18 mouse cellular contexts compared by ENCODE assay signal in the genomic region with DNA sequence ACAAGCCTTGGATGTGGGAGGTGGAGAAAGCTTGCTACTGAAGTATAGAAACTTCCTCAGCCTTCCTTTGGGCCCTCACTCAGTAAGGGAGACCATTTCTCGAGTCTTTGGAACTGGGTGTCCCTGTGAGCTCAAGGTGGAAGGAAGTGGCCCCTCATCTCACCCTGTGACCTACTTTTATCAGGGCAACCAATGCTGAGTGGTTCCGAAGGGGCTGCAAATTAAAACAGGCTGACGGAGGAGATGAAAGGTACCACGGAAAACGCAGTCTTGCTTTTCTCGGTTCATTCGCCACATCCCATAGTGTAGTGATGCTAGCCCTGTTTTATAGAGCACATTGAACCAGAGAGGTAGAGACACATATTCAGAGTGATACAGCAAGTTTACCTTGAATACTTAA.
DNase-seq lines count a peak whose midpoint lies in the region; ATAC-seq and TF ChIP-seq lines count a peak whose summit lies in the region.
"Had no signal": no experiment of that assay in that cellular context is flagged by ENCODE, and none has a peak within 500 bp of the region (broad histone marks: within the 10 kb centered on the region; RNA-seq: fewer than 3 reads in every experiment).

No protein-coding gene starts in this region.

- H3K27ac ChIP-seq in stomach, embryonic 16.5 days (ENCODE audit: low read length): no peak overlapping the region
- H3K27ac ChIP-seq in stomach, postnatal 0 days (replicated peaks): no peak overlapping the region
- H3K27ac ChIP-seq: heart, embryonic 10.5 days; hindbrain, embryonic 13.5 days had no signal

- WGBS in stomach, embryonic 16.5 days: 82% methylated on average over 7 of the region's 7 CpGs
- 85% methylated on average over 7 of the region's 7 CpGs for WGBS in stomach, postnatal 0 days

- no peak for TF ChIP-seq EP300 in stomach, postnatal 0 days (optimal IDR thresholded peaks at IDR 0.05)

- no peak for TF ChIP-seq CTCF in stomach, postnatal 0 days (IDR thresholded peaks at IDR 0.05; ENCODE audit: low read depth)

- DNase-seq in stomach, postnatal 0 days (ENCODE audit: low spot score): no peak
- DNase-seq in thymus, postnatal 0 days (ENCODE audit: low spot score): peak; percentile 78
- DNase-seq in thymus, postnatal 36 days: peak; percentile 13 to 28
- no peak for DNase-seq in right cerebral cortex, adult 18-20 months
- DNase-seq: adrenal gland, adult 2 months; adrenal gland, postnatal 36 days; cerebellum, adult 2 months; cerebellum, postnatal 10 days; gastrocnemius, postnatal 10 days; heart, adult 18-20 months; heart, postnatal 10 days; heart, postnatal 4 days had no signal

- no peak overlapping the region for H3K4me2 ChIP-seq in stomach, embryonic 16.5 days (ENCODE audit: low read depth, low read length)
- H3K4me2 ChIP-seq in stomach, postnatal 0 days (replicated peaks; ENCODE audit: low read depth): no peak overlapping the region
- H3K4me2 ChIP-seq: embryonic facial prominence, embryonic 13.5 days; hindbrain, embryonic 13.5 days had no signal

- ATAC-seq in stomach, embryonic 16.5 days (ENCODE audit: insufficient read depth, low FRiP score): no peak
- no peak for ATAC-seq in stomach, postnatal 0 days (ENCODE audit: low FRiP score, low TSS enrichment)
- ATAC-seq in erythroblast, adult 5-6 weeks (replicated peaks; ENCODE audit: low FRiP score, poor library complexity, severe bottlenecking): no peak
- ATAC-seq: forebrain, embryonic 14.5 days had no signal

- H3K4me3 ChIP-seq in stomach, embryonic 16.5 days (replicated peaks; ENCODE audit: low read length): no peak overlapping the region
- H3K4me3 ChIP-seq in stomach, postnatal 0 days (ENCODE audit: low read depth, low read length): no peak overlapping the region
- H3K4me3 ChIP-seq: embryonic facial prominence, embryonic 13.5 days; heart, embryonic 10.5 days; hindbrain, embryonic 13.5 days had no signal

- 0 out of 2 replicates have a peak overlapping the region, but pooled peaks have one; percentile 22 for H3K9ac ChIP-seq in stomach, embryonic 16.5 days (ENCODE audit: low read length)
- H3K9ac ChIP-seq in stomach, postnatal 0 days (ENCODE audit: low read length): no peak overlapping the region
- H3K9ac ChIP-seq: embryonic facial prominence, embryonic 13.5 days; hindbrain, embryonic 13.5 days had no signal

- H3K36me3 ChIP-seq in stomach, embryonic 16.5 days (ENCODE audit: control insufficient read depth, insufficient read depth, low read length): no peaks in the 10 kb centered on the region
- no peaks in the 10 kb centered on the region for H3K36me3 ChIP-seq in stomach, postnatal 0 days (ENCODE audit: control insufficient read depth, insufficient read depth, low read length)
- H3K36me3 ChIP-seq: embryonic facial prominence, embryonic 13.5 days; heart, embryonic 10.5 days; hindbrain, embryonic 13.5 days had no signal

- H3K9me3 ChIP-seq in stomach, embryonic 16.5 days (replicated peaks; ENCODE audit: control insufficient read depth, low read length): no peaks in the 10 kb centered on the region
- no peaks in the 10 kb centered on the region for H3K9me3 ChIP-seq in stomach, postnatal 0 days (ENCODE audit: control insufficient read depth, low read length)
- H3K9me3 ChIP-seq: embryonic facial prominence, embryonic 13.5 days; heart, embryonic 10.5 days; hindbrain, embryonic 13.5 days had no signal

- H3K27me3 ChIP-seq in stomach, embryonic 16.5 days (ENCODE audit: control insufficient read depth, insufficient read depth, low read length): no peaks in the 10 kb centered on the region
- no peaks in the 10 kb centered on the region for H3K27me3 ChIP-seq in stomach, postnatal 0 days (ENCODE audit: control insufficient read depth, insufficient read depth, low read length)
- H3K27me3 ChIP-seq: embryonic facial prominence, embryonic 13.5 days; hindbrain, embryonic 13.5 days had no signal

- H3K4me1 ChIP-seq in stomach, embryonic 16.5 days (ENCODE audit: control insufficient read depth, insufficient read depth, low read length): peaks cover 12% of the 10 kb centered on the region; the same call in 1 of the 2 replicates
- no peaks in the 10 kb centered on the region for H3K4me1 ChIP-seq in stomach, postnatal 0 days (replicated peaks; ENCODE audit: control insufficient read depth, insufficient read depth)

Comparison
In these comparisons a context has a peak if more than half of its experiments do, and no peak if none do; other contexts are left out.
1. DNase-seq: peak in thymus, postnatal 0 days (single experiment) and thymus, postnatal 36 days (2 of 2); none in stomach, postnatal 0 days (single experiment) and right cerebral cortex, adult 18-20 months (single experiment).